Mouse (Mus musculus) cerebellum, adult 9-10 months (tissue): ENCODE results near the gene Abca1.

Source experiments
- DNase-seq: peaks from one replicate; pipeline ENCODE4 v3.0.0; 2022

Gene Abca1

DNA sequence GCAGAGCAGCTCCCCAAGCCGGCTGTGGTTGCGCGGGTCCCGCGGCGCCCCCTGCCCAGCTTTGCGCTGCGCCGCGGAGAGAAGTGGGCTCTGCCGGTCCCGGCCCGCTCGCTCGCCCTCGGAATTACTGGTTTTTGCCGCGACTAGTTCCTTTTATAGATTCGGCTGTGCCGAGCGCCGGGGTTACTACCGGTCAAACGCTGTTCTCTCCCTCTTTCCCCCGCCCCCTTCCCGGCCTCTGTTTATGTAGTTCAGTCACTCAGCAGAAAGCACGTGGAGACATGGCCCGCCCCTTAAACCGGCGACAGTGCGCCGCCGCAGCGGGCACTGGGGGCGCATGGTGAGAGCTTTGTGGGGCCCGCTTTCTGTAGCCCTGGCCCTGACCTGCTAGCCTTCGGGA, at the start of gene Abca1:
TSS of gene Abca1 (minus strand) at position 129 of the 400 bp plus-strand sequence.
- peak; percentile 84 for DNase-seq

DNA sequence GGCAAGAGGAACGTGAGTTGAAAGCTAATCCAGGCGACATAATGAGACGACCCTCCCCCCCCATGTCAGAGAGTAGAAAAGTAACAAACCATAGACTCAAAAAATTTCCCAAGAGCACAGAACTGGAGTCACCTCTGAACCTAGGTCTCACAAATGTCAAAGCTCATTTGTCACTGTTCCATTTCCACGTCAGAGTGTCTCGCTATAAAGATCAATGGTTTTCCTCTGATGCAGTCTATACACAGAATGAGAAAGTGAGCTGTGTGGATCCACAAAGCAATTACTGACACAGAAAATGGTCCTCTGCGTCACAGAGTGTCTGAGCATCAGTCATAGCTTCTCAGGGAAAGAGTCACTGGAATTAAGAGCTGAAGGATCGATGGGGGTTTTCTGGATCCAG, 44.8 kb upstream of the Abca1 start:
- no peak for DNase-seq

DNA sequence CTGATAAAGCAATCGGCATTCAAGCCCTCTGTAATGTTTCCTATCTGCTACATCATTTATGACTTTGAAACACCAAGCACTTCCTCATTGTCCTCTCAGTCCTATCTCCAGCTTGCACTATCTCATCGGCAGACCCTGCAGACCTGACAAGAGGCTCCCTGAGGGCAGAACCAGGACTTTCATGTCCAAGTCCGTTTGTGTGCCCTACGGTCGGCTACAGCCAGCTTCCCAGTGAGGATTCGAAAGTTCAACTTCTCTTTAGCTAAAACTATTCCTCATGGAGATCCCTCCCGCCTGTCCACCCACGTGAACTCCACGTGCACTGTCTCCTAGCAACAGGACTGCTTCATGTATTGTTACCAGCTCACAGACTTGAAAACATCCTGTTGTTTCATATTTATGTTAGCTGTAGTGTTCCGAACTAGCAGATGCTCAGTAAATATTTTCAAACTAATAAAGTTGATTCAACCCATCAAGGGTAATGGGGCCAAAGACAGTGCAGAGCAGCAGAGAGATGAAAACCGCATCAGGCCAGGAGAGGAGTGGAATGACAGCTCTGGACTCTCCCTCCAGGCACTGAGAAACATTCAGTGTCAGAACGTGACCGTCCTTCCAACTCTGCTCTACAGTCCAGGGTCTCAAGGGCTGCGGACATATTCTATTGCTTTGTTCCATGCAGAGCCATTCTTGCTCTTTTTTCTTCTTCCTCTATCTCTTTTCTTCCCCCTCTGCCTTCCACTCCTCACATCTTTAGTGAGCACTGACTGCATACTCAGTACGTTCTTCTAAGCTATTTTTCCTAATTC, 44.1 kb upstream of the Abca1 start:
- no peak for DNase-seq

DNA sequence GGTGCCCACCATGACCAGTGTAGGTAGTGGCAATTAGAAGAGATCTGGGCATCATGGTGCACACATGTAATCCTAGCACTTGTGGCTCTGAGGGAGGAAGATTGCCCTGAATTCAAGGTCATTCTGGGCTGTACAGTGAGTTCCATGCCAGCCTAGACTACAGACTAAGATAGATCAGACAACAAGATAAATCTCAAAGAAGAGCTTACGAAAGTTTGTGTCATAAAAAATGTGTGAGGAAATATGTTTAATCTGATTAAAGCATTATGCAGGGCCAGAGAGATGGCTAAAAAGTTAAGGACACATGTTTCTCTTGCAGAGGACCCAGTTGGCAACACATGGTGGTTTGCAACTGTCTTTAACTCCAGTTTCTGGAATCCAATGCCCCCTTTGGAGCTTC, 40.6 kb upstream of the Abca1 start:
- no peak for DNase-seq

DNA sequence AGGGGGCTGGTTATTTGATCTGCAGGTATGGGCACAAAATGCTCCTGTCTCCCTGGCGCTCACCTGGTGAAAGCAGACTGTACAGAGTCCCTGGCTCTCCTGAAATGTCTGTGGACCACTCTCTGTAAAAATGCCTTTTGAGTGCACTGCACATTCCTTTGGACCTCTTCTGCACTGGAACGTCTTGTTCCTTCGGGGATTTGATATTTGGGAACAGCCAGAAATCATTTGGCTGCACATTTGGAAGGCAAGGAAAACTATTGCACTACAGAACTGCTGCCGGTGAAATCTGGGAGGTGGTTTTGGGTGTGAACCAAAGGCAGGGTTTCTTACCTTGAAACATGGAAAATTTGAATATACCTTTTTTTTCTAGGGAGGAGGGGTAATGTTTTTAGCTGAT, 38.1 kb upstream of the Abca1 start:
- no peak for DNase-seq

DNA sequence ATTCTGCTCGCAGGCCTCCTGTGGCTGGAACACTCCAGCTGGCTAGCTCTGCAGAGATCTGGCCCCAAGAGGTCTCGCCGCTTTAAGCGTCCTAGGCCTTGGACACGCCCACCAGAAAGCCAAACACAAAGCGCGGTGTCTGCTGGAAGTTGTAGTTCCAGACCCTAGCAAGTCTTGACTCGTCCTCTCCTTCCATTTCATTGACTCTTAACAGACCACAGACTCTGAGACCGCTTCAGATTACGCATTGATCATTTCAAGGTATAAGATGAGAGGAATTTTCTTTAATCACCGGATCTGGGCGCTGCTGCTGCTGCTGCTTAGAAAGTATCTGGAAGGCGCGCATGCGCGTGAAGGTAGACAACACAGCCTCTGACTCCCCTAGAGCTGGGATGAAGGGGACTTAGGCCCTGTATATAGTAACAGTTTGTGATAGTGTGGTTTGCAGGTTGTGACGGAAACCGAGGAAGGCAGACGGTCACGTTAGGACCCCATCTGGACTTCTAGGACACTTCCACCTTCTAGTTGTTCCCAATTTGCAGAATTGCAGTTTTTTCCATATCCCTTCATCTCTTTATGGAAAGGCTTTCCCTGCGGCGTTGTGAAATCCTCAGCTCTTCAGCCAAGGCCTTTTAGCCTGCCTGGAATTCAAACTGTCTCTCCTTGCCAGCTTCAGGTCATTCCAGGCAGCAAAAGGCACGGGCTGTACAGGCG, 36.5 kb upstream of the Abca1 start:
- peak; percentile 95 for DNase-seq

DNA sequence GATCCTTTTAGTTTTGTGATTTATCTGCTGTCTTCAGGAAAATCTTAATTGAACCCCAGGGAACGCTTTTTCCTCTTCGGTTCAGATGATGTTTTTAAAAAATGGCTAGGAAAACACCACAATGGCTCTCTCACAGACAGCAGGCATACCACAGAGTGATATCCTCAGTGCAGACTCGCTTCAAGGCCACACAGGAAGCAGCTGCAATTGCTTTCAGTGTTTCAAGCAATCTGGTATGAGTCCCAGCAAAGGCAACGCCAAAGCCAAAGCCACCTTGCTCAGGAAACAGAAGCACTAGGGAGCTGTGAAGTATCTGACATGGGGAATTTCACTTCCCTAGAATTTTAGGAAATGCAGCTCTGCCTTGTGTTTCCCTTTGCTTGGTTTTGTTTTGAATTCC, 27.4 kb upstream of the Abca1 start:
- no peak for DNase-seq

DNA sequence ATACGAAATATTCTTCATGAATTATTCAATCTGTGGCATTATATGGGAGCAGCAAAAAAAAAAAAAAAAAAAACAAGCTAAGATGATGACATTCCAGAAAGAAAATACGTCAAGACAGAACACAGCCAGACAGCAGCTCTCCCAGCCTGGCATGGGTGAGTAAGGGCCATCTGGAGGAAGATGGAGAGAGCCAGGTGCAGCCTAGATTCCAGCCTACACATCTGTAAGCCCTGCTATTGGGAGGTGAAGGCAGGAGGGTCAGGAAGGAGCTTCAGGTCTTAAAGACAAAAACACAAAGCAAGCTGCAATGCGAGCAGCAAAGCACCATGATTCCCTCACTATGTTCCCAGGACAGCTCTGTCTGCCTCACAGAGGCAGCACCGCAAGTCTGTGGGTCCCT, 26.9 kb upstream of the Abca1 start:
- no peak for DNase-seq

DNA sequence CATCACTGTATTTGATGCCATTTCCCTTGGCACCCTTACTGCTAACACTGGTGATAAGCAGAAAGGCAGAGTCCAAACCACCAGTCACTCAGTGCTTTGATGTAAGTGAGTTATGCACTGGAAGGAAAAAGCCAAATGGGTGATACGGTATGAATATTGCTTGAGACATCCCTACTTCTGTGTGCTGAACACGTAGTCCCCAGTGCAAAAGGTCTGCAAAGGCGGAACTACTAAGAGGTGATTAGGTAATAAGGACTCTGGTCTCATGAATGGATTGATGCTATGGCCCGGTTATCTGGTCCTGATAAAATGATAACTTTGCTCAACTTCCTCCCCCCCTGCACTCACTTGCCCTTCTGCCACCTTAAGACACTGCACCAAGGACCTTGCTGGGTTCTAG, 26.4 kb upstream of the Abca1 start:
- no peak for DNase-seq

DNA sequence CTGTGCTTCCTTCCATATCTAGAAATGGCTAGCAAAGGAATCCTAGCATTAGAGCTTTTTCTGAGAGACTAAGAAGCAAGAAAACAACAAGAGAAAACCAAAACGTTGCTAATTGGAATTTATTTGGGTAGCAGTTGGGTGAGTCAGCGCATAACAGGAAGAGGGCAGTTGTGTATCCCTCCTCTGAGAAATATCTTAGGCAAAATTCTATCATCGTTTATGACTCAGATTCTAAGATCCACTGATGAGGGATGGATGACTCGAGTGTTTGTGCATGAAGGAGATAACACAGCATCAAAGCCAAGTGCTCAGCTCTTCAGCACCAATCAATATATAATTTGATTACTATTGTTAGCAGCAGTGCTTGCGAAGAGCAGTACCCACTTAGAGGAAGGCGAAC, 21.8 kb upstream of the Abca1 start:
- no peak for DNase-seq

DNA sequence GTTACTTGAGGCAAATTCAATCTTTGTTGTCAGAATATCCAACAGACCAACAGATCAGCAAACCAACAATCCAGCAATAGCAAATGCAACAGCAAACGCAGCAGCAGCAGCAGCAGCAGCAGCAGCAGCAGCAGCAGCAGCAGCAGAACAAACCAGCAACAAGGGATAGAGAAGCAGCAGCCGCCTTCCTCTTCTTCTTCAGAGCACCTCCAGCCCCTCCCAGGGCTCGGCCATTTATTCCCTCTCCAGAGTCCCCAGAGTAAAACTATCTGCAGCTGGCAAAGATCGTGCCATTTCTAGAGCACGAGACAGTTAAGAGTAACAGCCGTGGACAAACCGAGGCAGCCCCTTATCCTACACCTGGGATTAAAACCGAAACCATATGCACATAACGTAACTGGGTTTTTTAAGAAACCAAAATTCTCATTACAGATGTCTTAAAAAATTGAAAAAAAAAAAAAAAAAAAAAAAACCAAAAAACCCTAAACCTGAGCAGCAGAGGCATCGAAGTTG, 19.7 kb upstream of the Abca1 start:
- DNase-seq: no peak

DNA sequence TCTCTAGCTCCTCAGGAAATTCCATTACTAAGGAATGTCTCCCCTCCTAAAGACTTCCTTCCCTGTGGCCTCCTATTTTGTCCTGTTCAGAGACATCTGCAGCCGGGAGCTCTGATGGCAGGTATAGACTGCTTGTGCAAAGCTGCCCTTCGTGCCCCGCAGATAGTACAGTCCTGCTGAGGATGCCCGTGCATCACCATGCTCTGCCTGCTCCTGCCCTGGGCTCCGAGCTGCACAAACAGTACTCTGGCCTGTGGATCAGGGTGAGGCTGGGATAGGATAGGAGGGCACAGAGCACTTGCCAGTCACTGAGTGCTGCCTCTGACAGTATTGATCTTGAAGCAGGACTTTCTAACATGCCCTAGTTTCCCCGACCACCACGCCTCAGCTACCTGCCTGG, 18.8 kb upstream of the Abca1 start:
- no peak for DNase-seq

DNA sequence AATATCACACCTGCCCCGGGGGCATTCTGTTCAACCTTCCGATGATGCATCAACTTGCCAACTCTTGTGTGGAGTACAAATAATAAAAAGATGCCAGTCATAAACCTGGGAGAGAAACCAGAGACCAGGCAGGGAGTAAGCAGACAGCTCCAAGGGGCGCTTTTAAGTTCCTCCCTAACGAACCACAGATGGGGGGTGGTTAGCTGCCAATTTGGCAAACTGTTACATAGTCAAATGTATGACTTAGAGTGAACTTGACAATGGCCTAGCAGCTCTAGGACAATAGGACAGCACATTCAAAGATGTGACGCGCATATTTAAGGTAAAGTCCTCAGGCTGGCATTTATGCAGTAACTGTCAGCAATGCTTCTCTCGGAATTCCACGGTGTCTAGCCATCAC, 18.0 kb upstream of the Abca1 start:
- no peak for DNase-seq

DNA sequence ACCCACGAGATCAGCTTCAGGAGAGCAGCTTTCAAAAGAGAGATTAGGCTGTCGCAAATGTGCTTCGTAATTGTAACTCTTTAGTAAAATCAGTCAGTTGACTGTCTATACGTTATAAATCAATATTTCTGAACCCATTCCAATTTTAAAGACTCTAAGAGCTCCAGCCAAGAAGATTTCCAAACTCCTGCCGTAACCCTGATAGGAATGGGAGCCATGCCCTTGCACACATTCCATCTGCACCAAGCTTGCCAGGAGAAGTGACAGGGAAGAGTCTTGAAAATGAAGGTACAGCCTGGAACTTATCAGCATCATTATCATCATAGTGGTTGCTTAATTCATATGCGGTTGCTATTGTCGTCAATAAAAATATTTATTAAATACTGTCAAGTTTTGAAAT, 15.2 kb upstream of the Abca1 start:
- no peak for DNase-seq

DNA sequence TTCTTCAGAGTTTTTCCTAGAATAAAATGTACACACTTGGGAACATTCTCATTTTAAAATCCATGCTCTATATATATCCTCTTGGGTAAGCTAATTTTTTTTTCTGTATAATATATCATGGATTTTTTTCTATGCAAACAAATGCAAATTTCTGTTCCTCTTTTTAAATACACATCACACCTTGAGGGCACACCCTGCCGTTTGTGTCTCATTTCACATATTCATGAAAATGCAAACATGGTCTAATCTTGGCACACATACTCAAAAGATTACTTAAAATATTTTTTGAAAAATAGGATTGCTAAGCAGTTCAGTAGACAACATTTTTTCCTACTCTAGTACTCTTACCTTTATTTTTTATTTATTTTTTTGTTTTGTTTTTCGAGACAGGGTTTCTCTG, 10.7 kb upstream of the Abca1 start:
- DNase-seq: no peak

DNA sequence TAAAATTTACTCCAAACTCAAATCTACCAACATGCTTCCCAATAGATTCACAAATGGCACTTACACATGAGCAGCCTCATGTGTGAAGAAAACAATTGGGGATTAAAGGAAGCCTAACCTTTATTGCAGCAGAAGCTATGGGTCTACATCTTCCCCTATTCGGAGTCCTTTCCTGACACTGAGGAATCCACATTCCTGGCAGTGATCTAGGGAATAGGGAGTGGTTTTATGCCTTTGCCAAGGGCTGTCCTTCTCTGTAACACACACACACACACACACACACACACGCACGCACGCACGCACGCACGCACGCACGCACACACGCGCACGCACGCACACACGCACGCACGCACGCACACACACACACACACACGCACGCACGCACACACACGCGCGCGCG, 5.5 kb upstream of the Abca1 start:
- DNase-seq: no peak

DNA sequence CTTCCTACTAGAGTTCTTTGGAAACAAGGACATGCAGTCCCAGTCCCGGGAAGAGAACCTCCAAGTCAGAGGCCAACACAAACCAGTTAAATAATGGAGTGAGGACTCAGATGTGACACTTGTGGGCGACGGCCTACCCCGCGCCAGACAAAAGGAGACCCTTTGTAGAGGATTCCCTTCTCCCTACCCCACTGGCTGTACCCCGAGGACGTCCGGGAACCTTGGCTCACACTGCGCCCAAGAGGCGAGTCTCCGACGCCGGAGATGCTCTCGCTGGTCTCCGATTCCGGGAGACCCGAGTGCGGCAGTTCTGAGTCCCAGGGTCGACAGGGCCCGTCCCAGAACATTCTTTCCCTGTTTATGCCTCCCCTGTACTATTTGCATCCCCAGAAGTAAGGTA, 519 bp downstream of the Abca1 start:
- DNase-seq: peak; percentile 36

DNA sequence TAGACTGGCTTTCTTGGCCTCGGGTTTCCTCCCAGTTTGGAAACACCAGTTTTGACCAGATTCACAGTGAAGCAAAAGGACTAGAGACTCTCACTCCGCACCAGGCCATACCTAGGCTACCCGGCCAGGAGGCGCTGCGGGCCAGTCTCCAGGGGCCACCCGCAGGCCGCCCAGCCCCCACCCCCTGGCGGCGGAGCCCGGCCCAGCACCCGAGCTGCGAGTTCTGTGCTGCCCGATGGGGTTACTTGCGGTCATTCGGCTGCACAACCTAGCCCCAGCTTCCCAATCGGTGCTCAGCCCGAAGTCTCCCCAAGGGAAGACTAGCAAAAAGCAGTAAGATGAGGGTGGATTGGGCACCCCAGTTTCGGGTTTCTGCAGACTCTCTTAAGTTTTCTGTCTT, 1.1 kb downstream of the Abca1 start:
- DNase-seq: peak; percentile 67

DNA sequence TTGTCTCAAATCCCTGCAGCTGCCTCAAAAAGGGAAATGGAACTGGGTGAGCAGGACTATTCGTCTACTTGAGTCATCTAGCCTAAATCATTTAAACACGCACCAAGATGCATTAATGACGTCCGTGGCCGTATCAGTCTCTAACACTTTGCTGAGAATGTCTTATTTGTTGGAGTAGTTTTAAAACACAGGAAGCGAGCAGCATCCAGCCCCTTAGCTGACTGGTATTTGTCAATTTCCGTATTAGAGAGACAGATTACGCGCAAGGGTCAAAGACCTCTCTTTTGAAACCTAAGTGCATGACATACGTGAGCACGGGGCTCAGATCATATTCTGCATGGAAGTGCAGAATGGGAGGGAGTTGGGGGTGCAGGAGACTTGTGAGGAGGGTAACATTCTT, 4.2 kb downstream of the Abca1 start:
- DNase-seq: no peak

DNA sequence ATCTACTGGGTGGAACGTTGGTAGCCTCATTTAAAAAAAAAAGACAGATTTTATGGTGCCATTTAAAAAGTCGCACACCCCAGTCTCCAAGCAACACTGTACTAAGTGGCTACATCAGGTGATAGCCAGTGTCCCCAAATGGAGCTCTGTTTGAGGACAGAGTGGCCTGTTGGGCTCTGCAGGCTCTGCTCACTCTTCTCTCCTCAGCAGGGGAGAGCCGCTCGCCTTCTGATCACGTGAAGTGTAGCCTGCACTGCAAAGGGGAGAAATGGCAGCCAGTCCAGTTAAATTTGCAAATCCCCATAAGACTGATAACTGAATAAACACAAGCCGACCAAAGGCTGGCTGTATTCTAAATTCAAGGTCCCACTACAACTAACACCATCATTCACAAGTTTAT, 6.0 kb downstream of the Abca1 start:
- DNase-seq: no peak

DNA sequence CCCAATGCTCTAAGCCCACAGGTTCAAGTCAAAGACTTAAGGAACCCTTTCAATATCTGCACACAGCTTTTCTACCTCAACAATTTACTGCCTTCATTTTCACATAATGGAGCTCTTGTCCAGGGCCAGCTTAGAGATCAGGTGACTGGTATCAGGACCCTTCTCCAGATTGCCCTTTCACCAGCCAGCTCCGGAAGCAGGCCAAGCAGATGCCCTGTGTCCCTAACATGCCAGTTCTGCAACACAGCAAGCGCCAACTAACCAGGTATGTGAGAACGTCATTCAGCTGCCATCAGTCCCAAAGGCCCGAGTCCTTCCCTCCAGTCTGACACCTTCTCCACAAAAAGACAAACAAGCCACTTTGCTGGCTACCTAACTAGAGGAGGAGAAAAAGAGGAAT, 6.6 kb downstream of the Abca1 start:
- no peak for DNase-seq

DNA sequence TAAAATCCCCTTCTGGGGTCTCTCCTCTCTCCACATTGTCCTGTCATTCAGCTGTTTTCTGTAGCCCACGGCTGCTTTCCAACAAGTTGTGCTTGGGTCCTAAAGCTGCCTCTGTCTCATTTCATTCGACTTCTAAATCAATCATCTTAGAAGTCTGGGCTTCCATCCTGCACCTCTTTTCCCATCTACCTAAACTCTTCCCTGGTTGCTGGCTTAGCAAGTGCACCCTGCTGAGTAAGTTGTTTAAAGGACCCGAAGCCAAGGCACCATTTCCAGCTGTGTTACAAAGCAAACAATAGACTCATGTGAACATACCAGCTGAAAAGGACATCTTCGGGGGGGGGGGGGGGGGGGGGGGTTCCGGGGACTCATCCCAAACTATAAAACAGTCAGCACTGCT, 7.0 kb downstream of the Abca1 start:
- no peak for DNase-seq

DNA sequence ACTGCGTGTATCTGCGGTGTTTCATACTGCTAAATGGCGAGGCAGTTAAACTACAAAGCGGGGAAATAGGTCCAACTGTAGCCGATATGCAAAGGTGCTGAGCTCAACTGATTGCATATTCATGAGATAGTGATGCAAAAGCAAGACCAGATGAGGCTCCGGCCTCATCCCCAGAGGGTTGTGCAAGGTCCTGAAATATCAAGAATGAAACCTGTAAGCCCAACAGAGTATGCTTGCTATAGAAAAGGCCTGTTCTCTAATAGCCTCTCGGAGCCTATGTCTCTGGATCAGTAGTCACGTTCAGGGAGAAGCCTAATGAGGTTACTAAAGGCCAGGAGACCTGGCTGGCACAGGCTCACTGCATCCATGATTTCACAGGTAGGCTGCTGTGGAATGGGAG, 9.2 kb downstream of the Abca1 start:
- DNase-seq: no peak

DNA sequence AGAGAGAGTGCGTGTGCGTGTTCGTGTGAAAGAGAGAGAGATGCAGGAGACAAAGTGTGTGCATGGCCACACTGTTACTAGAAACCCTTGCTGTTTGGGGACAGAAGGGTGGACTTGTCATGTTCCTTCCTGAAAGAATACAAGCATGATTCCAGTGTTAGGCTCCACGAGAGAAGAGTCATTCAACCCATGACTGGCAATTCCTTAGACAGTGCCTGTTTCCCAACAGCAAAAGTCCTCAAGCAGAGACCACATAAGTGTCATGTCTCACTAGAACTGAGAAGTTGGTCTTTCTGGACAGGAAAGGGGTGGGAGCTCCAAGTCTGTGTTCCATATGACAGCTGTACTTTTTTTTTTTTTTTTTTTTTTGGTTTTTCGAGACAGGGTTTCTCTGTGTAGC, 10.1 kb downstream of the Abca1 start:
- no peak for DNase-seq

DNA sequence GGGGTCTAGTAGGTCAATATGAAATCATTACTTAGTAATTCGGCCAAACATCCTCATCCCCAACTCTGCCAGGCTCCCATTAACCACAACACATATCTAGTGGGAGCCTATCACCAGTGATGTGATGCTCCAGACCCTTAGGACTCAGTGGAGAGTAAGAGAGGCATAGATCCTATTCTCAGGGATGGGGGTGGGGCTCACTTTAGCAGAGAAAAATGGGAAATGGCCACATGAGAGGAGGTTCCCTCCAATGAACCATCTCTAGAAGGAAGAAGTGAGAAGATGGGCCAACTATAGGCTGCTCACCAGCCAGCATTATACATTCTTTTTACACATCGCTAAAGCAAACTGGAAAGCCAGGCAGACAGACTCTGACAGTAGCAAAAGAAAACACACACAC, 10.9 kb downstream of the Abca1 start:
- DNase-seq: no peak
